1 mouse cellular context compared by ENCODE assay signal in the genomic region with DNA sequence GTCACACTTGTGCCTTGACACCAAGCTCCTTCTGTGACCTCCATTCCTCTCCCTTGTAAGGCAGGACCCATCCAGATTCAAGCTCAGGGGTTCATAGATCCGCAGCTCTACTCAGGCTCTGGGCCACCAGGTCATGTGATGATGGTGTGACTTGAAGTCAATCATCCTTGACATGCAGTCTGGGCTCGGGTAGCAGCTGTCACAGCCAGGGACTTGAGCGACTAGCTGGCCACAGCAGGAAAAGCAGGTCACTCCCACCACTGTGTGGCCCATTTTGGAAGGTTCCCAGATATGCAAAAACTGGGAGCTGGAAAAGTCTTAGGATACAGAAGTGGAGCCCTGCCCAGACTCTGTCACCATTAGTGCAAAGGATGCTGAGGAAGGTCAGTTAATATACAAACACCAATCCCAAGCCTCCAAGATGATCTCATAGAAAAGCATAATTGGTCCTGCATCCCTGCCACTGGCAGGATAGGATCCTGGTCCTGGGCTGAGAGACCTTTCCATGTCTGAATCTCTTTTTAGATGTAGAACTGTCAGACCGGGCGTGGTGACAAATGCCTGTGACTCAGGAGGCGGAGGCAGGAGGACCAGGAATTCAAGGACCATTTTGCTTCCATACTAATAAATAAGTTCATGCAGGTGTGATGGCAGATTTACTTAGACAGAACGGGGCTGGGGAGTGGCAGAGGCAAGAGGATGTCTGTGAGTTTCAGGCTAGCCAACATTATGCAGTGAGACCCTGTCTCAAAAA.
TF ChIP-seq lines count a peak whose summit lies in the region.

No protein-coding gene starts in this region.

TF ChIP-seq in CH12.LX, 34 proteins besides CTCF, POLR2A, EP300 and RAD21 (continued from another document):
- TF ChIP-seq USF1 (IDR thresholded peaks at IDR 0.05; ENCODE audit: low read depth, low read length) (peak; percentile 72), ZC3H11A (IDR thresholded peaks at IDR 0.05; ENCODE audit: low read depth, low read length) (no peak), MXI1 (IDR thresholded peaks at IDR 0.05; ENCODE audit: low read depth, low read length) (no peak)
